Mouse (Mus musculus) lung, embryonic 14.5 days (tissue): ENCODE measurements around the gene Gm21970. TPM values are rescaled to one million over a fixed set of nuclear protein-coding genes. Genes with fewer than 3 reads are reported as not detected.
A peak's percentile ranks its signal among the peaks of the same experiment; 100 is the strongest.

Experiments
- ATAC-seq: fragments of 200-750 bp; cut with Nextera tagmentation; 2 replicates; pipeline ENCODE4 v1.8.0; 2017; ENCODE audit warnings: mild to moderate bottlenecking, moderate TSS enrichment, moderate library complexity; ENCODE audit not compliant: insufficient read depth
- DNase-seq: peaks from one replicate; pipeline ENCODE4 v3.0.0-alpha.2; 2015
- H3K27ac ChIP-seq: fragments of 300-500 bp; sonication (generic); 2 replicates; pipeline ENCODE4 v1.5.1; 2014; ENCODE audit warnings: low read depth, mild to moderate bottlenecking, moderate library complexity
- H3K27me3 ChIP-seq: fragments of 300-500 bp; sonication (generic); 2 replicates; pipeline ENCODE4 v1.6.1; 2014; ENCODE audit warnings: low read length, control low read depth; ENCODE audit not compliant: insufficient read depth
- H3K36me3 ChIP-seq: fragments of 300-500 bp; sonication (generic); 2 replicates; pipeline ENCODE4 v1.6.1; 2014; ENCODE audit warnings: control low read depth; ENCODE audit not compliant: insufficient read depth
- H3K4me1 ChIP-seq: fragments of 300-500 bp; sonication (generic); 2 replicates; pipeline ENCODE4 v1.6.1; 2014; ENCODE audit warnings: antibody characterized with exemption, control low read depth; ENCODE audit not compliant: insufficient read depth
- H3K4me2 ChIP-seq: fragments of 300-500 bp; sonication (generic); 2 replicates; pipeline ENCODE4 v1.6.1; 2014; ENCODE audit warnings: mild to moderate bottlenecking
- H3K4me3 ChIP-seq: fragments of 300-500 bp; sonication (generic); 2 replicates; pipeline ENCODE4 v1.5.1; 2014; ENCODE audit warnings: low read depth, low read length
- H3K9ac ChIP-seq: fragments of 300-500 bp; sonication (generic); 2 replicates; pipeline ENCODE4 v1.6.1; 2014
- H3K9me3 ChIP-seq: fragments of 300-500 bp; sonication (generic); 2 replicates; pipeline ENCODE4 v1.6.1; 2016; ENCODE audit warnings: low read depth, low read length, control low read depth
- CTCF ChIP-seq: IDR thresholded peaks from 2 replicates; pipeline ENCODE4 v1.5.1; 2016; ENCODE audit warnings: antibody characterized with exemption, low read depth
- WGBS: fragments of 180-500 bp; shearing (Covaris S2); extraction: QIAGEN DNeasy Blood & Tissue Kit; methylation state at CpG from one replicate; pipeline ENCODE4 v1.1.7; 2014; 5-methylcytosine and 5-hydroxymethylcytosine counted together
- polyA plus RNA-seq: library from polyadenylated mRNA; unstranded; fragments of >200 nt; fragmentation: Nextera tagmentation; extraction: Ambion mirVana; gene quantifications from 2 replicates; pipeline ENCODE4 v1.2.1, GENCODE M21; 2014

Gm21970 gene
- polyA plus RNA-seq, 1 experiment from 2014 or later: 0.47 TPM

DNA sequence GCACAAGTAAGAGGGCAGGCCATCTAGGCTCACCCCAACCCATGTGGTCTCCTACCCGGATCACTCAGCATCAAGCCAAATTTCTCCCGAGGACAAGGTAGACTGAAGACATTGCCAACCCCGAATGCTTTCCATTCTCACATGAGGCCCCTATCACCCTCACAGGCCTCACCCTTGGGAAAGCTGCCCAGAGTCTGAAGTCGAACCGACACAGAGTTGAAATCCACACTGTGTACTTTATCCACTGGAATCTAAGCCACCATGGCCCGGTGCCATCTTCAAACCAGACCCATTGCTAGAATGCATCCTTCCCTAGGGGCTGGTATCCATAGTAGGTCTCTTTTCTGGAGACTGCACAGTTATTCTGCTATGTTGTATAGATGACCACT is 56.0 kb downstream of the Gm21970 start:
- H3K4me1 ChIP-seq: peaks cover 2% of the 10 kb centered on the region; the same call in 1 of the 2 replicates
- TF ChIP-seq CTCF: no peak
- H3K9me3 ChIP-seq: no peaks in the 10 kb centered on the region
- no peak overlapping the region for H3K27ac ChIP-seq
- no peaks in the 10 kb centered on the region for H3K36me3 ChIP-seq
- 63% methylated on average over 6 of the region's 6 CpGs for WGBS
- DNase-seq (no peak), ATAC-seq (no peak)
- no peak overlapping the region for H3K4me3 ChIP-seq
- H3K9ac ChIP-seq: no peak overlapping the region
- H3K27me3 ChIP-seq: no peaks in the 10 kb centered on the region
- H3K4me2 ChIP-seq: no peak overlapping the region

GRCm38 (mm10) chr16:91448088-91448487 is 56.6 kb downstream of the Gm21970 start:
- no peak for TF ChIP-seq CTCF
- peaks cover 2% of the 10 kb centered on the region; the same call in 1 of the 2 replicates for H3K4me1 ChIP-seq
- no peak overlapping the region for H3K9ac ChIP-seq
- no peak overlapping the region for H3K27ac ChIP-seq
- no peak overlapping the region for H3K4me3 ChIP-seq
- no peaks in the 10 kb centered on the region for H3K9me3 ChIP-seq
- ATAC-seq: 0 out of 2 replicates have a peak, but pooled peaks have one; percentile 45
- no peaks in the 10 kb centered on the region for H3K36me3 ChIP-seq
- H3K27me3 ChIP-seq: no peaks in the 10 kb centered on the region
- WGBS: 92% methylated on average over 5 of the region's 5 CpGs
- H3K4me2 ChIP-seq: no peak overlapping the region
- DNase-seq: no peak

GRCm38 (mm10) chr16:91448895-91449294 is 57.4 kb downstream of the Gm21970 start:
- TF ChIP-seq CTCF: no peak
- Histone ChIP-seq H3K27ac (no peak overlapping the region), H3K4me1 (peaks cover 2% of the 10 kb centered on the region; the same call in 1 of the 2 replicates), H3K9me3 (no peaks in the 10 kb centered on the region), H3K36me3 (no peaks in the 10 kb centered on the region), H3K27me3 (no peaks in the 10 kb centered on the region), H3K4me2 (no peak overlapping the region), H3K9ac (no peak overlapping the region), H3K4me3 (no peak overlapping the region)
- DNase-seq (no peak), ATAC-seq (no peak)
- WGBS: 69% methylated on average over 7 of the region's 7 CpGs

GRCm38 (mm10) chr16:91450137-91451064 is 58.9 kb downstream of the Gm21970 start:
- Histone ChIP-seq H3K36me3 (no peaks in the 10 kb centered on the region), H3K9me3 (no peaks in the 10 kb centered on the region), H3K4me1 (peaks cover 2% of the 10 kb centered on the region; the same call in 1 of the 2 replicates), H3K4me2 (no peak overlapping the region), H3K9ac (no peak overlapping the region), H3K4me3 (no peak overlapping the region), H3K27me3 (no peaks in the 10 kb centered on the region), H3K27ac (no peak overlapping the region)
- no peak for ATAC-seq
- TF ChIP-seq CTCF: peak; percentile 17; the same call in 1 of the 2 replicates
- no peak for DNase-seq
- WGBS: 73% methylated on average over 12 of the region's 12 CpGs

DNA sequence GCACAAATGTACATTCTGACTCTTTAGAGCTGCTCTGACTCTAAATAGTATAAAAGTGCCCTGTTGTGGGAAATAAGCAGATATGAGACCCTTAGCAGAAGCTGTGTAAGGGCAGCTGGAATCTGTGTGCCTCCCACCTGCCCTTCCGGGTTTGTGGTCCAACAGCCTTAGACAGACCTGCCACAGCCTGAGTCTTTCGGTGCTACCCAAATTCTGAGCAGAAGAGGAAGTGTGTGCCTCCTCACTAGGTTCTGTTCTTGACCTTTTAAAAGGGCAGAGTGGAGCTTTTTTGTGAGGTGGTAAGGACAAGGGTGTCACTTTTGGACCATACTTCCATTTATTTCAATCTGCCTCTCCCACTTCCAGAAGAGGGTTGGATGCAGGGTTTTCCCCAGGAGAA is 60.4 kb downstream of the Gm21970 start:
- Histone ChIP-seq H3K9ac (no peak overlapping the region), H3K36me3 (no peaks in the 10 kb centered on the region), H3K27me3 (no peaks in the 10 kb centered on the region), H3K4me1 (peaks cover 2% of the 10 kb centered on the region; the same call in 1 of the 2 replicates), H3K4me3 (no peak overlapping the region), H3K27ac (peak overlapping the region; percentile 44; the same call in 1 of the 2 replicates), H3K9me3 (no peaks in the 10 kb centered on the region), H3K4me2 (no peak overlapping the region)
- no peak for TF ChIP-seq CTCF
- 69% methylated on average over 2 of the region's 2 CpGs for WGBS
- DNase-seq: no peak
- ATAC-seq: no peak

- no peak overlapping the region for H3K4me2 ChIP-seq
- H3K27ac ChIP-seq: peak overlapping the region; percentile 44; the same call in 1 of the 2 replicates
- H3K4me3 ChIP-seq: no peak overlapping the region
- H3K27me3 ChIP-seq: no peaks in the 10 kb centered on the region
- no peaks in the 10 kb centered on the region for H3K9me3 ChIP-seq
- H3K36me3 ChIP-seq: no peaks in the 10 kb centered on the region
- H3K4me1 ChIP-seq: peaks cover 2% of the 10 kb centered on the region; the same call in 1 of the 2 replicates
- ATAC-seq (peak; percentile 41; the same call in 1 of the 2 replicates), DNase-seq (peak; percentile 60)
- TF ChIP-seq CTCF: no peak; the same call in 1 of the 2 replicates
- WGBS: 18% methylated on average over 6 of the region's 6 CpGs
- no peak overlapping the region for H3K9ac ChIP-seq
Observed at GRCm38 (mm10) chr16:91452363-91452896, 60.9 kb downstream of the Gm21970 start.

DNA sequence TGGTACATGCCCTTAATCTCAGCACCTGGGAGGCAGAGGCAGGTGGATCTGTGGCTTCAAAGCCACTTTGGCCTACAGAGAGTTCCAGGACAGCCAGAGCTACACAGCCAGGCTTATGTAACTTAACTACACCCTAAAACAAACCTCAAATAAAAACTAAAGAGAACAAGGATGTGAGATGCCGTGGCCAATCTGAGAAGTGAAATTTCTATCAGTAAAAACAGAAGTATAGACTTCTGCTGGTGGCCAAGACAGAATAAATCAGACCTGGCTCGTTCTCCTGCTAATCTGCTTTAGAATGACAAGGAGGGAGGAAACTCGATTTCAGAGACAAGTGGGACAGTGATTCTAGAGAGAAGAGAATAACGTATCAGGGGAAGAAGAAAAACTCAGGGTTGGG is 64.3 kb downstream of the Gm21970 start:
- H3K9me3 ChIP-seq: no peaks in the 10 kb centered on the region
- DNase-seq (no peak), ATAC-seq (no peak)
- no peaks in the 10 kb centered on the region for H3K27me3 ChIP-seq
- WGBS: 75% methylated on average over 4 of the region's 4 CpGs
- H3K27ac ChIP-seq: no peak overlapping the region
- no peak overlapping the region for H3K4me3 ChIP-seq
- TF ChIP-seq CTCF: no peak
- H3K4me2 ChIP-seq: no peak overlapping the region
- no peak overlapping the region for H3K9ac ChIP-seq
- no peaks in the 10 kb centered on the region for H3K36me3 ChIP-seq
- no peaks in the 10 kb centered on the region for H3K4me1 ChIP-seq
